Mouse (Mus musculus) CH12.LX (cell line): ENCODE measurements around the gene Itgb2. TPM values are rescaled to one million over a fixed set of nuclear protein-coding genes. Genes with fewer than 3 reads are reported as not detected.

Experiments
- DNase-seq: peaks from one replicate; pipeline ENCODE4 v3.0.0-alpha.2; 2013; ENCODE audit errors: extremely low read depth
- H3K27ac ChIP-seq: 2 replicates; pipeline ENCODE4 v1.5.1; 2012; ENCODE audit warnings: low read depth, mild to moderate bottlenecking, control low read depth, moderate library complexity; ENCODE audit not compliant: insufficient read depth
- H3K27me3 ChIP-seq: replicated peaks from 2 replicates; pipeline ENCODE3; 2012; ENCODE audit warnings: inconsistent platforms
- H3K36me3 ChIP-seq, 2 experiments: replicated peaks in 1 of 2; 2 replicates each; pipeline versions ENCODE3 to v1.6.1; 2012; ENCODE audit warnings: inconsistent platforms in 1 of 2, low read length in 1 of 2, mild to moderate bottlenecking in 1 of 2, mixed read lengths in 1 of 2, moderate library complexity in 1 of 2; ENCODE audit not compliant: control insufficient read depth in 1 of 2, insufficient read depth in 1 of 2
- H3K4me1 ChIP-seq, 2 experiments: 2 replicates each; pipeline ENCODE4 v1.6.1; 2012; ENCODE audit warnings: inconsistent platforms in 1 of 2, moderate library complexity in 1 of 2; ENCODE audit not compliant: insufficient read depth in 2 of 2, control insufficient read depth in 1 of 2
- H3K4me2 ChIP-seq: 2 replicates; pipeline ENCODE4 v1.6.1; 2012; ENCODE audit warnings: low read depth, mild to moderate bottlenecking, control low read depth; ENCODE audit not compliant: poor library complexity, insufficient read depth, severe bottlenecking
- H3K4me3 ChIP-seq, 3 experiments: fragments of 150-350 bp in 1 of 3; sonication (generic) in 1 of 3; replicated peaks in 1 of 3; 2 replicates each; pipeline versions ENCODE3 to v1.5.1; 2011 to 2012; ENCODE audit warnings: low read depth in 2 of 3, low read length in 2 of 3, mild to moderate bottlenecking in 2 of 3, moderate library complexity in 2 of 3, control low read depth in 1 of 3, improper control_type of control experiment in 1 of 3, inconsistent platforms in 1 of 3, mixed read lengths in 1 of 3; ENCODE audit not compliant: poor library complexity in 1 of 3
- H3K79me2 ChIP-seq: replicated peaks from 2 replicates; pipeline ENCODE4 v1.6.1; 2012; ENCODE audit warnings: mild to moderate bottlenecking, moderate library complexity; ENCODE audit not compliant: control insufficient read depth, poor library complexity, insufficient read depth, severe bottlenecking; ENCODE audit errors: extremely low read depth
- H3K9ac ChIP-seq: 2 replicates; pipeline ENCODE4 v1.6.1; 2012; ENCODE audit warnings: low read depth, mild to moderate bottlenecking, control low read depth, moderate library complexity; ENCODE audit not compliant: insufficient read depth
- H3K9me3 ChIP-seq: replicated peaks from 2 replicates; pipeline ENCODE3; 2012; ENCODE audit warnings: low read length, inconsistent platforms, mixed read lengths
- BHLHE40 ChIP-seq: IDR thresholded peaks from 2 replicates; pipeline ENCODE4 v1.6.1; 2011; ENCODE audit warnings: mild to moderate bottlenecking, low read depth, low read length, improper control_type of control experiment
- CHD2 ChIP-seq: IDR thresholded peaks from 2 replicates; pipeline ENCODE4 v1.6.1; 2011; ENCODE audit warnings: low read length, improper control_type of control experiment
- CTCF ChIP-seq, 2 experiments: IDR thresholded peaks in 1 of 2; conservative IDR thresholded peaks in 1 of 2; 2 replicates each; pipeline ENCODE4 v1.5.1; 2011 to 2012; ENCODE audit warnings: low read depth in 2 of 2, low read length in 2 of 2, improper control_type of control experiment in 1 of 2, inconsistent platforms in 1 of 2, mild to moderate bottlenecking in 1 of 2, moderate library complexity in 1 of 2
- E2F4 ChIP-seq: IDR thresholded peaks from 2 replicates; pipeline ENCODE4 v1.6.1; 2011; ENCODE audit warnings: low read depth, low read length, improper control_type of control experiment; ENCODE audit not compliant: insufficient replicate concordance
- ELF1 ChIP-seq: IDR thresholded peaks from 2 replicates; pipeline ENCODE4 v1.6.1; 2014; ENCODE audit warnings: low read depth, mild to moderate bottlenecking, inconsistent platforms, low read length, improper control_type of control experiment
- GABPA ChIP-seq: IDR thresholded peaks from 2 replicates; pipeline ENCODE4 v1.6.1; 2012; ENCODE audit warnings: low read depth, low read length, improper control_type of control experiment, inconsistent platforms; ENCODE audit not compliant: insufficient replicate concordance
- IRF4 ChIP-seq: IDR thresholded peaks from 2 replicates; pipeline ENCODE4 v1.6.1; 2014; ENCODE audit warnings: low read depth, mild to moderate bottlenecking, inconsistent platforms, low read length, improper control_type of control experiment
- JUN ChIP-seq: IDR thresholded peaks from 2 replicates; pipeline ENCODE4 v1.6.1; 2011; ENCODE audit warnings: low read depth, mild to moderate bottlenecking, low read length, improper control_type of control experiment, moderate library complexity; ENCODE audit not compliant: insufficient read depth
- JUND ChIP-seq: conservative IDR thresholded peaks from 2 replicates; pipeline ENCODE4 v1.6.1; 2011; ENCODE audit warnings: low read depth, low read length, improper control_type of control experiment
- KAT2A ChIP-seq: IDR thresholded peaks from 2 replicates; pipeline ENCODE4 v1.6.1; 2012; ENCODE audit warnings: low read length, improper control_type of control experiment, inconsistent platforms; ENCODE audit not compliant: insufficient replicate concordance
- MAFK ChIP-seq: IDR thresholded peaks from 2 replicates; pipeline ENCODE4 v1.6.1; 2011; ENCODE audit warnings: low read length, improper control_type of control experiment; ENCODE audit not compliant: insufficient replicate concordance
- MAX ChIP-seq: IDR thresholded peaks from 2 replicates; pipeline ENCODE4 v1.6.1; 2011; ENCODE audit warnings: low read length, improper control_type of control experiment
- MEF2A ChIP-seq: IDR thresholded peaks from 2 replicates; pipeline ENCODE4 v1.6.1; 2014; ENCODE audit warnings: low read depth, mild to moderate bottlenecking, inconsistent platforms, low read length, improper control_type of control experiment, borderline replicate concordance
- MYC ChIP-seq: IDR thresholded peaks from 2 replicates; pipeline ENCODE4 v1.6.1; 2011; ENCODE audit warnings: low read depth, mild to moderate bottlenecking, improper control_type of control experiment, low read length
- PAX5 ChIP-seq: IDR thresholded peaks from 2 replicates; pipeline ENCODE4 v1.6.1; 2012; ENCODE audit warnings: low read length, inconsistent platforms, mixed read lengths
- POLR2A ChIP-seq: IDR thresholded peaks from 2 replicates; pipeline ENCODE4 v1.6.1; 2011; ENCODE audit warnings: low read depth, mild to moderate bottlenecking, improper control_type of control experiment, low read length
- RAD21 ChIP-seq: IDR thresholded peaks from 2 replicates; pipeline ENCODE4 v1.6.1; 2011; ENCODE audit warnings: low read depth, mild to moderate bottlenecking, low read length, improper control_type of control experiment, moderate library complexity
- SIN3A ChIP-seq: IDR thresholded peaks from 2 replicates; pipeline ENCODE4 v1.6.1; 2012; ENCODE audit warnings: low read length, improper control_type of control experiment, inconsistent platforms
- SMC3 ChIP-seq: IDR thresholded peaks from 2 replicates; pipeline ENCODE4 v1.6.1; 2011; ENCODE audit warnings: low read depth, low read length, improper control_type of control experiment
- USF2 ChIP-seq: conservative IDR thresholded peaks from 2 replicates; pipeline ENCODE4 v1.6.1; 2011; ENCODE audit warnings: low read depth, low read length, improper control_type of control experiment
- ZC3H11A ChIP-seq: IDR thresholded peaks from 2 replicates; pipeline ENCODE4 v1.6.1; 2012; ENCODE audit warnings: low read depth, mild to moderate bottlenecking, inconsistent platforms, low read length, improper control_type of control experiment
- ZKSCAN1 ChIP-seq: IDR thresholded peaks from 2 replicates; pipeline ENCODE4 v1.6.1; 2012; ENCODE audit warnings: low read depth, inconsistent platforms, low read length, improper control_type of control experiment, borderline replicate concordance
- ZMIZ1 ChIP-seq: IDR thresholded peaks from 2 replicates; pipeline ENCODE4 v1.6.1; 2012; ENCODE audit warnings: low read depth, mild to moderate bottlenecking, inconsistent platforms, low read length, improper control_type of control experiment
- dilution Hi-C: fragments of 300-500 bp; cut with MboI; formaldehyde crosslinking; loops from 2 replicates; pipeline ENCODE4 v1.14.3; 2020; ENCODE audit warnings: low sequenced_read_pairs; ENCODE audit not compliant: extremely low pct_unique_long_range_greater_than_20kb, extremely low pct_ligation_motif_present
- in situ Hi-C: fragments of 300-500 bp; cut with MboI; formaldehyde crosslinking; loops from 3 replicates; pipeline ENCODE4 v1.14.3; 2019; ENCODE audit warnings: low sequenced_read_pairs, low pct_ligation_motif_present, low pct_unique_long_range_greater_than_20kb, mixed read lengths
- polyA plus RNA-seq: library from polyadenylated mRNA; unstranded; fragments of >175 nt; gene quantifications from 2 replicates; pipeline ENCODE4 v1.2.1, GENCODE M21; 2012; ENCODE audit warnings: low read depth; ENCODE audit not compliant: insufficient read length
- total RNA-seq, 2 experiments: library from RNA; depleted of rRNA; stranded (reverse); fragments of 300-350 nt in 1 of 2; fragments of >200 nt in 1 of 2; gene quantifications; 2 replicates each; pipeline ENCODE4 v1.2.3; 2012 to 2014

Itgb2 gene
- total and polyA plus RNA-seq, 3 experiments = 32.6 to 54.1 (median 40.2) TPM

- Histone ChIP-seq H3K36me3 (peaks cover 0 to 7% of the 10 kb centered on the region in 2 experiments), H3K9me3 (no peaks in the 10 kb centered on the region), H3K4me3 (no peak overlapping the region), H3K27ac (no peak overlapping the region), H3K79me2 (no peaks in the 10 kb centered on the region), H3K27me3 (peaks cover 6% of the 10 kb centered on the region), H3K9ac (no peak overlapping the region), H3K4me2 (no peak overlapping the region), H3K4me1 (peaks cover 2 to 5% of the 10 kb centered on the region in 2 experiments; a peak in 2 of 4 replicates)
- DNase-seq = no peak
- dilution Hi-C loops = no loop called here
- in situ Hi-C loops = no loop called here
- TF ChIP-seq MEF2A (no peak), USF2 (no peak), SMC3 (no peak), KAT2A (no peak), ELF1 (no peak), MYC (no peak), CTCF (conservative IDR thresholded peaks at IDR 0.05 in 1 of 2, IDR thresholded peaks at IDR 0.05 in 1 of 2; ENCODE audit: low read depth in 2 of 2, low read length in 2 of 2) (no peak), ZMIZ1 (no peak), JUN (no peak)
Measured at GRCm38 (mm10) chr10:77573162-77573561, 43.1 kb downstream of the Itgb2 start.

DNA sequence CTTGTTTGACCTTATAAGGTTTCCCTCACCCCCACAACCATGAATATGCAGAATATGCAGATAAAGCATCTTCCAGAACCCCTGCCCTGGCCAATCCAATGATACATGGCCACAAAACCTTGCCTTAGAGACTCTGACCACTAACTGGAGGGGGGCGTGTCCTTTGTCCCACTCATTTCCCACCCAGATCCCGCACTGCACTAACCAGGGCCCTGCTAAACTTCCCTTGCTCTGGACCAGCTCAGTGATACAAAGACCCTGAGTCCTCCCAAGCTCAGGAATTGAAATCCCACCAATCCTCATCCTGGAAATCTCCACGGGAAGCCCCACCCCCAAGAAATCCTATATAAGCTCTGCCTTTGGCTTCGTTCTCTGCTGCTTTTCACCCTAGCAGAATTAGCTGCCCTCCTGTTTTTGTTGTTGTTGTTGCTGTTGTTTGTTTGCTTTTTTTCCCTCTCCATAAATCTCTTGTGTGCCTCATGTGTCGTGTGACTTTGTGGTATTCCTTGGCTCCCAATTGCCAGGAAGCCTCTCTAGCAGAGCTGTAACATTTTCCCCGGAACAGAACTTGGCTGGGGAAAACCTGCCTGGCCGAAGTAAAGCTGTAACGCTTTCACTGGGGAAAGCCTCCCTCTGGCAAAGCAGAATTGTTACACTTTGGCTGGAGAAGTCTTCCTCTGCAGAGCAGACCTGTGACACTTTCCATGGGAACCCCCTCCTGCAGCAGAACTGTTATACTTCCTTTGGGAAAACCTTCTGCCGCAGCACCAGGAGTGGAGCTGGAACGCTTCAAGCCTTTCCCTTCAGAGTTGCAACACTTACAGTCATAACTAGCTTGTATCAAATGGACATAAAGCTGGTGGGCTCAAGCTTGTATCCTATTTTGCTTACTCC is 50.2 kb downstream of the Itgb2 start:
- Histone ChIP-seq H3K4me1 (peaks cover 5 to 25% of the 10 kb centered on the region in 2 experiments; a peak in 2 of 4 replicates), H3K79me2 (peaks cover 3% of the 10 kb centered on the region; the same call in 1 of the 2 replicates), H3K27me3 (peaks cover 11% of the 10 kb centered on the region), H3K4me2 (0 out of 2 replicates have a peak overlapping the region, but pooled peaks have one; percentile 72), H3K9me3 (no peaks in the 10 kb centered on the region), H3K9ac (no peak overlapping the region), H3K36me3 (peaks cover 0 to 10% of the 10 kb centered on the region in 2 experiments), H3K27ac (no peak overlapping the region), H3K4me3 (no peak overlapping the region)
- no peak for DNase-seq
- TF ChIP-seq BHLHE40 (no peak), PAX5 (no peak), CTCF (conservative IDR thresholded peaks at IDR 0.05 in 1 of 2, IDR thresholded peaks at IDR 0.05 in 1 of 2; ENCODE audit: low read depth in 2 of 2, low read length in 2 of 2) (no peak), ZMIZ1 (no peak), MAX (no peak), JUND (no peak), IRF4 (no peak), RAD21 (no peak), SIN3A (no peak), ZKSCAN1 (no peak), MYC (no peak), USF2 (no peak), KAT2A (no peak), ZC3H11A (no peak), E2F4 (no peak), GABPA (no peak), MAFK (no peak), CHD2 (no peak), POLR2A (no peak)
- dilution Hi-C loops (no loop called here), in situ Hi-C loops (no loop called here)
